Mouse (Mus musculus): Measurements from ENCODE around the gene Rbms3. TPM values are rescaled to one million over a fixed set of nuclear protein-coding genes. Genes with fewer than 3 reads are reported as not detected.

The Rbms3 gene
- total and polyA plus RNA-seq, 2 experiments from 2014 or later = 56.3 to 77.9 TPM

GRCm38 (mm10) chr9:116728093-116728492 is 901.6 kb downstream of the Rbms3 start:
- Histone ChIP-seq H3K4me3 (ENCODE audit: low read length) (no peak overlapping the region), H3K27ac (no peak overlapping the region), H3K9me3 (ENCODE audit: low read length) (no peaks in the 10 kb centered on the region), H3K4me1 (ENCODE audit: insufficient read depth, low read length) (no peaks in the 10 kb centered on the region), H3K4me2 (ENCODE audit: low read depth, low read length) (no peak overlapping the region), H3K27me3 (ENCODE audit: insufficient read depth, low read length) (no peaks in the 10 kb centered on the region), H3K36me3 (ENCODE audit: insufficient read depth, low read length) (no peaks in the 10 kb centered on the region), H3K9ac (replicated peaks; ENCODE audit: low read length) (no peak overlapping the region)
- DNase-seq (ENCODE audit: low spot score) (no peak), ATAC-seq (no peak)
- 82% methylated on average over 3 of the region's 3 CpGs for WGBS
- TF ChIP-seq CTCF (IDR thresholded peaks at IDR 0.05; ENCODE audit: low read depth) = no peak

GRCm38 (mm10) chr9:116724581-116724980 is 905.1 kb downstream of the Rbms3 start:
- no peak overlapping the region for H3K4me2 ChIP-seq (ENCODE audit: low read depth, low read length)
- no peaks in the 10 kb centered on the region for H3K4me1 ChIP-seq (ENCODE audit: insufficient read depth, low read length)
- no peak overlapping the region for H3K9ac ChIP-seq (replicated peaks; ENCODE audit: low read length)
- H3K36me3 ChIP-seq (ENCODE audit: insufficient read depth, low read length) = no peaks in the 10 kb centered on the region
- H3K9me3 ChIP-seq (ENCODE audit: low read length) = no peaks in the 10 kb centered on the region
- no peaks in the 10 kb centered on the region for H3K27me3 ChIP-seq (ENCODE audit: insufficient read depth, low read length)
- DNase-seq (ENCODE audit: low spot score) (no peak), ATAC-seq (no peak)
- H3K27ac ChIP-seq = no peak overlapping the region
- WGBS = 82% methylated on average over 5 of the region's 5 CpGs
- no peak for TF ChIP-seq CTCF (IDR thresholded peaks at IDR 0.05; ENCODE audit: low read depth)
- no peak overlapping the region for H3K4me3 ChIP-seq (ENCODE audit: low read length)

GRCm38 (mm10) chr9:116703119-116703518 is 926.6 kb downstream of the Rbms3 start:
- Histone ChIP-seq H3K4me1 (ENCODE audit: insufficient read depth, low read length) (no peaks in the 10 kb centered on the region), H3K36me3 (ENCODE audit: insufficient read depth, low read length) (no peaks in the 10 kb centered on the region), H3K9ac (replicated peaks; ENCODE audit: low read length) (no peak overlapping the region), H3K27me3 (ENCODE audit: insufficient read depth, low read length) (no peaks in the 10 kb centered on the region), H3K4me3 (ENCODE audit: low read length) (no peak overlapping the region), H3K27ac (no peak overlapping the region), H3K4me2 (ENCODE audit: low read depth, low read length) (no peak overlapping the region), H3K9me3 (ENCODE audit: low read length) (no peaks in the 10 kb centered on the region)
- DNase-seq (ENCODE audit: low spot score) (no peak), ATAC-seq (no peak)
- TF ChIP-seq CTCF (IDR thresholded peaks at IDR 0.05; ENCODE audit: low read depth) = no peak
- WGBS = 94% methylated on average over 1 of the region's 1 CpGs

GRCm38 (mm10) chr9:116702611-116703010 is 927.1 kb downstream of the Rbms3 start:
- Histone ChIP-seq H3K36me3 (ENCODE audit: insufficient read depth, low read length) (no peaks in the 10 kb centered on the region), H3K4me2 (ENCODE audit: low read depth, low read length) (no peak overlapping the region), H3K4me3 (ENCODE audit: low read length) (no peak overlapping the region), H3K27me3 (ENCODE audit: insufficient read depth, low read length) (no peaks in the 10 kb centered on the region), H3K4me1 (ENCODE audit: insufficient read depth, low read length) (no peaks in the 10 kb centered on the region), H3K9ac (replicated peaks; ENCODE audit: low read length) (no peak overlapping the region), H3K9me3 (ENCODE audit: low read length) (no peaks in the 10 kb centered on the region), H3K27ac (no peak overlapping the region)
- no peak for DNase-seq (ENCODE audit: low spot score)
- TF ChIP-seq CTCF (IDR thresholded peaks at IDR 0.05; ENCODE audit: low read depth) = no peak
- WGBS = 46% methylated on average over 1 of the region's 1 CpGs
- no peak for ATAC-seq

- H3K9ac ChIP-seq (replicated peaks; ENCODE audit: low read length) = no peak overlapping the region
- ATAC-seq (no peak), DNase-seq (ENCODE audit: low spot score) (no peak)
- no peaks in the 10 kb centered on the region for H3K4me1 ChIP-seq (ENCODE audit: insufficient read depth, low read length)
- TF ChIP-seq CTCF (IDR thresholded peaks at IDR 0.05; ENCODE audit: low read depth) = no peak
- H3K9me3 ChIP-seq (ENCODE audit: low read length) = no peaks in the 10 kb centered on the region
- no peak overlapping the region for H3K4me3 ChIP-seq (ENCODE audit: low read length)
- no peaks in the 10 kb centered on the region for H3K36me3 ChIP-seq (ENCODE audit: insufficient read depth, low read length)
- 82% methylated on average over 11 of the region's 11 CpGs for WGBS
- H3K4me2 ChIP-seq (ENCODE audit: low read depth, low read length) = no peak overlapping the region
- H3K27me3 ChIP-seq (ENCODE audit: insufficient read depth, low read length) = no peaks in the 10 kb centered on the region
- no peak overlapping the region for H3K27ac ChIP-seq
Observed at GRCm38 (mm10) chr9:116701511-116702179, 928.1 kb downstream of the Rbms3 start.

GRCm38 (mm10) chr9:116688615-116689014 is 941.1 kb downstream of the Rbms3 start:
- Histone ChIP-seq H3K9ac (replicated peaks; ENCODE audit: low read length) (no peak overlapping the region), H3K4me1 (ENCODE audit: insufficient read depth, low read length) (no peaks in the 10 kb centered on the region), H3K27me3 (ENCODE audit: insufficient read depth, low read length) (no peaks in the 10 kb centered on the region), H3K36me3 (ENCODE audit: insufficient read depth, low read length) (no peaks in the 10 kb centered on the region), H3K4me2 (ENCODE audit: low read depth, low read length) (no peak overlapping the region), H3K9me3 (ENCODE audit: low read length) (no peaks in the 10 kb centered on the region), H3K27ac (no peak overlapping the region), H3K4me3 (ENCODE audit: low read length) (no peak overlapping the region)
- 78% methylated on average over 4 of the region's 4 CpGs for WGBS
- no peak for TF ChIP-seq CTCF (IDR thresholded peaks at IDR 0.05; ENCODE audit: low read depth)
- ATAC-seq (no peak), DNase-seq (ENCODE audit: low spot score) (no peak)

- H3K4me2 ChIP-seq (ENCODE audit: low read depth, low read length) = no peak overlapping the region
- no peaks in the 10 kb centered on the region for H3K9me3 ChIP-seq (ENCODE audit: low read length)
- no peak overlapping the region for H3K4me3 ChIP-seq (ENCODE audit: low read length)
- H3K4me1 ChIP-seq (ENCODE audit: insufficient read depth, low read length) = no peaks in the 10 kb centered on the region
- H3K36me3 ChIP-seq (ENCODE audit: insufficient read depth, low read length) = no peaks in the 10 kb centered on the region
- H3K9ac ChIP-seq (replicated peaks; ENCODE audit: low read length) = no peak overlapping the region
- DNase-seq (ENCODE audit: low spot score) (no peak), ATAC-seq (no peak)
- no peak for TF ChIP-seq CTCF (IDR thresholded peaks at IDR 0.05; ENCODE audit: low read depth)
- 77% methylated on average over 4 of the region's 4 CpGs for WGBS
- H3K27ac ChIP-seq = no peak overlapping the region
- H3K27me3 ChIP-seq (ENCODE audit: insufficient read depth, low read length) = no peaks in the 10 kb centered on the region
Observed at GRCm38 (mm10) chr9:116677142-116677541, 952.6 kb downstream of the Rbms3 start.
